Mouse (Mus musculus): ENCODE measurements at regions not wholly inside any gene's neighbourhood (a gene's known extent, or its start where the extent isn't known, plus 50 kb on each side); places are given as distances from the start of the nearest gene placed in this dataset.

DNA sequence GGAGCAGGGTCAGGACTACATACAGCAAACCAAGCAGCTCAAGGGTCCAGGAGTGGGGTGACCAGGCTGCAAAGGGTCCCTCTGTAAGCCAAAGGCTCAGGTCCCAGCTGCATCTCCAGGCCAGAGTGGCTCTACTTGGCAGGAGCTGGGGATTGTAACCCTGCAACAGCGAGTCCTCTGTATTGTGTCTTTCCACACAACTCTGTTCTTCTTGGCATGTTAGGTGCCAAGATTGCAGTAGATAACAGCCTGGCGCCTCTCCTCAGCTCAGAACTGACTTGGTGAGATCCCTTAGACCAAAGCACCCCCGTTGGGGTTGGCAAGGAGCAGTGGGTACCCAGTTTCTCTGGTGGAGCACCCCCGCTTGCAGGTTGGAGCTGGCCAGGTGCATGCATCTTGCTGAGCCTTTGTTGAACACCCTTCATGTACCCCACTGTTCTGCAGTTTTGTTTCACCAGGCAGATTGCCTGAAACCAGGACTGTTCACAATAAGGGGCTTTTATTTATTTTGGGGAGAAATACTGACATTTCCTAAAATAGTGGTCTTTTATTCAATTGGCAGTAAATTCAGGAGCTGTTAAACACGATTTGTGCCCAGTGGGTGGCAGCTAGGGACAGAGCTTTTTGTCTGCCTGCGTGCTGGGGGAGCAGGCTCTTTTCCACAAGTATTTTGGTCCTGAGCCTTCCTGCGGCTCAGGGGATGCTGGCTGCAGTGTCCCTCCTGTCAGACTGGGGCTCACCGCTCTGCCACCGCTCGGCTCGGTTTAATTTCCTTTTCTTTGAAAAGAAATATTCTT lies 385.3 kb upstream of the Kcnab2 start:
- no peaks in the 10 kb centered on the region for H3K9me3 ChIP-seq (ENCODE audit: control insufficient read depth, low read length)
- no peaks in the 10 kb centered on the region for H3K27me3 ChIP-seq (ENCODE audit: control insufficient read depth, insufficient read depth, low read length)
- no peak overlapping the region for H3K4me3 ChIP-seq (replicated peaks; ENCODE audit: low read length)
- no peak for DNase-seq (ENCODE audit: low spot score)
- no peak overlapping the region for H3K4me2 ChIP-seq (replicated peaks)
- no peak overlapping the region for H3K9ac ChIP-seq
- H3K27ac ChIP-seq: no peak overlapping the region
- no peaks in the 10 kb centered on the region for H3K36me3 ChIP-seq (replicated peaks; ENCODE audit: control insufficient read depth, insufficient read depth)
- no peaks in the 10 kb centered on the region for H3K4me1 ChIP-seq (replicated peaks; ENCODE audit: control insufficient read depth, insufficient read depth, low read length)
- WGBS: 46% methylated on average over 11 of the region's 11 CpGs
- no peak for ATAC-seq (ENCODE audit: low FRiP score)

- ATAC-seq (ENCODE audit: low FRiP score) (no peak), DNase-seq (ENCODE audit: low spot score) (no peak)
- Histone ChIP-seq H3K9me3 (ENCODE audit: control insufficient read depth, low read length) (no peaks in the 10 kb centered on the region), H3K4me2 (replicated peaks) (no peak overlapping the region), H3K27me3 (ENCODE audit: control insufficient read depth, insufficient read depth, low read length) (no peaks in the 10 kb centered on the region), H3K4me1 (replicated peaks; ENCODE audit: control insufficient read depth, insufficient read depth, low read length) (no peaks in the 10 kb centered on the region), H3K4me3 (replicated peaks; ENCODE audit: low read length) (no peak overlapping the region), H3K27ac (no peak overlapping the region), H3K36me3 (replicated peaks; ENCODE audit: control insufficient read depth, insufficient read depth) (no peaks in the 10 kb centered on the region), H3K9ac (no peak overlapping the region)
- WGBS: 72% methylated on average over 9 of the region's 9 CpGs
These were observed 381.5 kb upstream of the Kcnab2 start for GRCm38 (mm10) chr4:152859161-152859560.

- ATAC-seq (ENCODE audit: low FRiP score) (no peak), DNase-seq (ENCODE audit: low spot score) (no peak)
- H3K4me3 ChIP-seq (replicated peaks; ENCODE audit: low read length): no peak overlapping the region
- no peaks in the 10 kb centered on the region for H3K27me3 ChIP-seq (ENCODE audit: control insufficient read depth, insufficient read depth, low read length)
- H3K9ac ChIP-seq: no peak overlapping the region
- H3K4me2 ChIP-seq (replicated peaks): no peak overlapping the region
- no peak overlapping the region for H3K27ac ChIP-seq
- 83% methylated on average over 9 of the region's 9 CpGs for WGBS
- H3K4me1 ChIP-seq (replicated peaks; ENCODE audit: control insufficient read depth, insufficient read depth, low read length): no peaks in the 10 kb centered on the region
- H3K9me3 ChIP-seq (ENCODE audit: control insufficient read depth, low read length): no peaks in the 10 kb centered on the region
- no peaks in the 10 kb centered on the region for H3K36me3 ChIP-seq (replicated peaks; ENCODE audit: control insufficient read depth, insufficient read depth)
These were observed 372.5 kb upstream of the Kcnab2 start for GRCm38 (mm10) chr4:152850147-152850546.

GRCm38 (mm10) chr4:152836080-152836479 lies 358.4 kb upstream of the Kcnab2 start:
- DNase-seq (ENCODE audit: low spot score): no peak

GRCm38 (mm10) chr4:152834421-152835110 lies 356.9 kb upstream of the Kcnab2 start:
- no peak for DNase-seq (ENCODE audit: low spot score)
- Histone ChIP-seq H3K4me3 (replicated peaks; ENCODE audit: low read length) (no peak overlapping the region), H3K27me3 (ENCODE audit: control insufficient read depth, insufficient read depth, low read length) (no peaks in the 10 kb centered on the region), H3K9ac (no peak overlapping the region), H3K9me3 (ENCODE audit: control insufficient read depth, low read length) (no peaks in the 10 kb centered on the region), H3K27ac (peak overlapping the region; percentile 60), H3K4me1 (replicated peaks; ENCODE audit: control insufficient read depth, insufficient read depth, low read length) (peaks cover 31% of the 10 kb centered on the region), H3K36me3 (replicated peaks; ENCODE audit: control insufficient read depth, insufficient read depth) (no peaks in the 10 kb centered on the region), H3K4me2 (replicated peaks) (no peak overlapping the region)
- 40% methylated on average over 11 of the region's 11 CpGs for WGBS
- no peak for ATAC-seq (ENCODE audit: low FRiP score)

More at GRCm38 (mm10) chr4:152836080-152836479, 358.4 kb upstream of the Kcnab2 start:
- H3K4me3 ChIP-seq (replicated peaks; ENCODE audit: low read length): no peak overlapping the region
- no peaks in the 10 kb centered on the region for H3K36me3 ChIP-seq (replicated peaks; ENCODE audit: control insufficient read depth, insufficient read depth)
- no peak for ATAC-seq (ENCODE audit: low FRiP score)
- no peak overlapping the region for H3K27ac ChIP-seq
- 39% methylated on average over 8 of the region's 8 CpGs for WGBS
- H3K9ac ChIP-seq: no peak overlapping the region
- no peaks in the 10 kb centered on the region for H3K27me3 ChIP-seq (ENCODE audit: control insufficient read depth, insufficient read depth, low read length)
- H3K4me2 ChIP-seq (replicated peaks): no peak overlapping the region
- peaks cover 31% of the 10 kb centered on the region for H3K4me1 ChIP-seq (replicated peaks; ENCODE audit: control insufficient read depth, insufficient read depth, low read length)
- no peaks in the 10 kb centered on the region for H3K9me3 ChIP-seq (ENCODE audit: control insufficient read depth, low read length)

DNA sequence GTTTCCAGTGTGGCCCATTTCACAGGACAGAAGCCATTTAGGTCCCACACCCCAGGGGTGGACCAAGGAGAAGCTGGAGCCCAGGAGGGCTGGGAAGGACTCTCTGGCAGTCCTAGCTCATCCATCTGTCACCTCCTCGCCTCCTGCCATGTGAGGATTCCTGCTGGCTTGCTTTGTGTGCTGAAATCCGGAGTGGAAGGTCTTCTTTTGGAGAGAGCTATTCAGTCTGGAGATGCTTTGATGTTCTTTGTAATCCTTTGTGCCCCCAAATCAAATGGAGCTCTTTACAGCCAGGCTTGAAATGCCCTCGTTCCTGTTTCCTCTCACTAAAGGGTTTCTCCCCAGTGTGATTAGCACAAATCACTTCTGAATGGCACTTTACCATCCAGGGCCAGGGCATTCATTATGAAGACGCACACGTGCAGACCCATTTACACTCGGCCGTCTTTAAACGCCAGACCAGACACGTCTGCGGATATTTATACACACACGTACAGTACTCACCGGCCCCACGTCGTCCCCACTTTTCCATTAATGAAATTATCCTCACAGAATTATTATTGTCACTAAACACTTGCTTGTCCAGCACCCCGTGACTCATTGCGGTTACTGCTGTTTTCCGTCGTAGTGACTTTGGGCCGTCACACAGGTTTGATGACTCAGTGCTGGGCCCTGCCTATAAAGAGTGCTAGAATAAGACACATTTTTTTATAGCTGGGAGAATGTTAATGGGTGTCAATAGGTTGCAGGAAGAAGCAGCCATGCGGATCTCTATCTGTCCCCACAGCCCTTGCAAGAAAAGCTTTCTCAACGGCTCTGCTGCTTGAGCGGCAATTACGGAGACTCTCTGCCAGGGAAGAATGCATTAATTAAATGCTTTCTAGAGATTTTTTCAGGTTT lies 356.0 kb upstream of the Kcnab2 start:
- H3K4me2 ChIP-seq (replicated peaks): no peak overlapping the region
- DNase-seq (ENCODE audit: low spot score) (peak; percentile 48), ATAC-seq (ENCODE audit: low FRiP score) (peak; percentile 32; the same call in 1 of the 2 replicates)
- H3K27ac ChIP-seq: peak overlapping the region; percentile 60
- no peaks in the 10 kb centered on the region for H3K27me3 ChIP-seq (ENCODE audit: control insufficient read depth, insufficient read depth, low read length)
- H3K9ac ChIP-seq: 0 out of 2 replicates have a peak overlapping the region, but pooled peaks have one; percentile 9
- H3K9me3 ChIP-seq (ENCODE audit: control insufficient read depth, low read length): no peaks in the 10 kb centered on the region
- 11% methylated on average over 23 of the region's 23 CpGs for WGBS
- peaks cover 31% of the 10 kb centered on the region for H3K4me1 ChIP-seq (replicated peaks; ENCODE audit: control insufficient read depth, insufficient read depth, low read length)
- no peak overlapping the region for H3K4me3 ChIP-seq (replicated peaks; ENCODE audit: low read length)
- no peaks in the 10 kb centered on the region for H3K36me3 ChIP-seq (replicated peaks; ENCODE audit: control insufficient read depth, insufficient read depth)

DNA sequence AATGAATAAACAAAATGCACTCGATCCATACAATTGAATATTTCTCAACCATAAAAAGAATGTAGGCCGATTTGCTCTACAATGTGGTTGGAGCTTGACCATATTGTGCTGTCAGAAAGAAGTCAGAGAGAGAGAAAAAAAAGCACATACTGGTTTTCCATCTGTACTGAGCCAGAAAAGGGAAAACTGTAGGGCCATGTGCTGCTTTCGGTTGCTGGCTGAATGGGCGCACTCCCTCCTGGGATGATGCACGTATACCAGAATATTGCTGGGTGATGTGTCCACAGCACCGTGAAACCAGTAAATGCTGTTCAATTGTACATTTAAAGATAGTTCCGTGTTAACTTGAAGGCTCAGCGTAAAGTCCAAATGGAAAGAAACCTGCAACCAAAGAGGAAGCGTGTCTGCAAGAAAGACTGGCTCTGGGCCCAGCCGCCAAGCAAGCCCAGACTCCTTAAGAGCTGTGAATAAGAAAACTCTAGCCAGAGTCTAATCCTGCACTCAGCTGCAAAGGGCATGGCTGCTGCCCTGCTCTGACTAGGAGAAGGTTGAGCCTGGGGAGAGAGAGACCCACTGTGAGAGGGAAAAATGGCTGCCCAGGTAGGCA lies 355.2 kb upstream of the Kcnab2 start:
- H3K27me3 ChIP-seq (ENCODE audit: control insufficient read depth, insufficient read depth, low read length): no peaks in the 10 kb centered on the region
- H3K4me3 ChIP-seq (replicated peaks; ENCODE audit: low read length): no peak overlapping the region
- 54% methylated on average over 10 of the region's 10 CpGs for WGBS
- no peak for ATAC-seq (ENCODE audit: low FRiP score)
- 0 out of 2 replicates have a peak, but pooled peaks cover 4% of the 10 kb centered on the region for H3K9me3 ChIP-seq (ENCODE audit: control insufficient read depth, low read length)
- H3K27ac ChIP-seq: peak overlapping the region; percentile 60
- H3K9ac ChIP-seq: no peak overlapping the region
- peaks cover 31% of the 10 kb centered on the region for H3K4me1 ChIP-seq (replicated peaks; ENCODE audit: control insufficient read depth, insufficient read depth, low read length)
- no peak overlapping the region for H3K4me2 ChIP-seq (replicated peaks)
- no peak for DNase-seq (ENCODE audit: low spot score)
- no peaks in the 10 kb centered on the region for H3K36me3 ChIP-seq (replicated peaks; ENCODE audit: control insufficient read depth, insufficient read depth)

GRCm38 (mm10) chr4:152825185-152825584 lies 347.5 kb upstream of the Kcnab2 start:
- no peak overlapping the region for H3K9ac ChIP-seq
- no peak overlapping the region for H3K4me3 ChIP-seq (replicated peaks; ENCODE audit: low read length)
- peaks cover 10% of the 10 kb centered on the region for H3K4me1 ChIP-seq (replicated peaks; ENCODE audit: control insufficient read depth, insufficient read depth, low read length)
- no peak overlapping the region for H3K27ac ChIP-seq
- ATAC-seq (ENCODE audit: low FRiP score) (no peak), DNase-seq (ENCODE audit: low spot score) (no peak)
- no peaks in the 10 kb centered on the region for H3K36me3 ChIP-seq (replicated peaks; ENCODE audit: control insufficient read depth, insufficient read depth)
- H3K4me2 ChIP-seq (replicated peaks): no peak overlapping the region
- H3K27me3 ChIP-seq (ENCODE audit: control insufficient read depth, insufficient read depth, low read length): no peaks in the 10 kb centered on the region
- H3K9me3 ChIP-seq (ENCODE audit: control insufficient read depth, low read length): 0 out of 2 replicates have a peak, but pooled peaks cover 4% of the 10 kb centered on the region
- 13% methylated on average over 10 of the region's 12 CpGs for WGBS

Measured in hindbrain, embryonic 14.5 days (tissue).